Mouse (Mus musculus): ENCODE results near the gene Fam13a. TPM values are rescaled to one million over a fixed set of nuclear protein-coding genes. Genes with fewer than 3 reads are reported as not detected.

Fam13a gene
- polyA plus RNA-seq, 1 experiment from 2014 or later, result 3.5 TPM

DNA sequence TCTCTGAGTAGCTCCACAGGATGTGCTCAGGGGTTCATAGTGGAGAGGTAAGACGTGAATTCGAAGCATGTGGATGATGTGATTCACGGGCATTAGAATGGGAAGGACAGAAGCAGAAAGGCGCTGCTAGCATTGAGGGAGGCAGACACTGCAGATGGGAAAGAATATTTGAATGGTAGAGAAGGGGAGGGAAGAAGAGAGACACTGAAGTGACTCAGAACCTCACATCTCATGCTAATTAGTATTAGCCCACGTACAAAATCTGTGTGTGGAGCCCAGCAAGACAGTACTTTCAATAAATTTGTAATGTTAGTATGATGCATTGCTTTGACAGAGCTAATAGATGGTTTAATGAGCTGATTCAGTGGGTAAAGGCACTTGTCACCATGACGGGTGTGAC, 103.6 kb downstream of the Fam13a start:
- H3K4me3 ChIP-seq, result no peak overlapping the region
- no peak for DNase-seq (ENCODE audit: low spot score)
- no peaks in the 10 kb centered on the region for H3K4me1 ChIP-seq (replicated peaks)
- H3K36me3 ChIP-seq, result no peaks in the 10 kb centered on the region; the same call in 1 of the 2 replicates
- no peaks in the 10 kb centered on the region for H3K9me3 ChIP-seq
- WGBS, result 88% methylated on average over 6 of the region's 6 CpGs
- H3K27ac ChIP-seq, result no peak overlapping the region
- no peaks in the 10 kb centered on the region for H3K27me3 ChIP-seq (ENCODE audit: insufficient read depth, poor library complexity, severe bottlenecking)

GRCm38 (mm10) chr6:58916498-58916897, 107.9 kb downstream of the Fam13a start:
- no peak for DNase-seq (ENCODE audit: low spot score)
- Histone ChIP-seq H3K27ac (no peak overlapping the region), H3K9me3 (no peaks in the 10 kb centered on the region), H3K36me3 (no peaks in the 10 kb centered on the region; the same call in 1 of the 2 replicates), H3K4me1 (replicated peaks) (no peaks in the 10 kb centered on the region), H3K4me3 (no peak overlapping the region), H3K27me3 (ENCODE audit: insufficient read depth, poor library complexity, severe bottlenecking) (no peaks in the 10 kb centered on the region)
- WGBS, result 90% methylated on average over 5 of the region's 5 CpGs

GRCm38 (mm10) chr6:58913971-58914370, 110.4 kb downstream of the Fam13a start:
- no peaks in the 10 kb centered on the region for H3K9me3 ChIP-seq
- H3K4me3 ChIP-seq, result no peak overlapping the region
- 83% methylated on average over 5 of the region's 5 CpGs for WGBS
- H3K4me1 ChIP-seq (replicated peaks), result no peaks in the 10 kb centered on the region
- no peak for DNase-seq (ENCODE audit: low spot score)
- H3K27ac ChIP-seq, result no peak overlapping the region
- no peaks in the 10 kb centered on the region; the same call in 1 of the 2 replicates for H3K36me3 ChIP-seq
- H3K27me3 ChIP-seq (ENCODE audit: insufficient read depth, poor library complexity, severe bottlenecking), result no peaks in the 10 kb centered on the region

GRCm38 (mm10) chr6:58913551-58913950, 110.8 kb downstream of the Fam13a start:
- no peak for DNase-seq (ENCODE audit: low spot score)
- H3K36me3 ChIP-seq, result no peaks in the 10 kb centered on the region; the same call in 1 of the 2 replicates
- H3K4me1 ChIP-seq (replicated peaks), result no peaks in the 10 kb centered on the region
- no peaks in the 10 kb centered on the region for H3K9me3 ChIP-seq
- H3K27me3 ChIP-seq (ENCODE audit: insufficient read depth, poor library complexity, severe bottlenecking), result no peaks in the 10 kb centered on the region
- no peak overlapping the region for H3K27ac ChIP-seq
- 84% methylated on average over 3 of the region's 3 CpGs for WGBS
- H3K4me3 ChIP-seq, result no peak overlapping the region

GRCm38 (mm10) chr6:58912842-58913241, 111.5 kb downstream of the Fam13a start:
- 77% methylated on average over 5 of the region's 5 CpGs for WGBS
- no peak overlapping the region for H3K27ac ChIP-seq
- H3K4me3 ChIP-seq, result no peak overlapping the region
- H3K9me3 ChIP-seq, result no peaks in the 10 kb centered on the region
- no peaks in the 10 kb centered on the region for H3K4me1 ChIP-seq (replicated peaks)
- no peaks in the 10 kb centered on the region for H3K36me3 ChIP-seq
- H3K27me3 ChIP-seq (ENCODE audit: insufficient read depth, poor library complexity, severe bottlenecking), result no peaks in the 10 kb centered on the region
- DNase-seq (ENCODE audit: low spot score), result no peak

DNA sequence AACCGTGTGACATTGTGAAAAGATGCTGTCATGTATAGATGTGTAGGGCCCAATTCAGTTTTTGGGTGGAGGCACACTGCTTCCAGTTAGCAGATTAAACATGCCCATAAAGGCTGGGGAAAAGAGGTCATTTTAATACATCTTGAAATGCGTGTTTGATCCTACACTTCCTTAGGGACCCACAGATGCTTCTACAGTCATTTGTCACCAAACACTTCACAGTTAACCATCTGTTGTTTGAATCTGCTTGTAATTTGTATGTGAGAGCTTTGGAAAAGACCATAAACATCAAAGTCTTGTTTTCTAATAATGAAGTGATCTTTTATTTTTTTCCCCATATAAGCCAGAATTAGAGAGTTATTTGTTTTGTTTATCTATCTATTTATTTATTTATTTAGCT, 116.6 kb downstream of the Fam13a start:
- no peak for DNase-seq (ENCODE audit: low spot score)
- H3K9me3 ChIP-seq, result peaks cover 16% of the 10 kb centered on the region
- H3K4me3 ChIP-seq, result no peak overlapping the region
- no peaks in the 10 kb centered on the region for H3K27me3 ChIP-seq (ENCODE audit: insufficient read depth, poor library complexity, severe bottlenecking)
- H3K27ac ChIP-seq, result no peak overlapping the region
- H3K36me3 ChIP-seq, result peaks cover 14% of the 10 kb centered on the region; the same call in 1 of the 2 replicates
- H3K4me1 ChIP-seq (replicated peaks), result peaks cover 6% of the 10 kb centered on the region; the same call in 1 of the 2 replicates
- 76% methylated on average over 2 of the region's 2 CpGs for WGBS

- Histone ChIP-seq H3K9me3 (peaks cover 16% of the 10 kb centered on the region), H3K27ac (no peak overlapping the region), H3K4me1 (replicated peaks) (peaks cover 6% of the 10 kb centered on the region; the same call in 1 of the 2 replicates), H3K36me3 (peaks cover 14% of the 10 kb centered on the region; the same call in 1 of the 2 replicates), H3K27me3 (ENCODE audit: insufficient read depth, poor library complexity, severe bottlenecking) (no peaks in the 10 kb centered on the region), H3K4me3 (peak overlapping the region; percentile 51)
- no peak for DNase-seq (ENCODE audit: low spot score)
- WGBS, result 83% methylated on average over 8 of the region's 8 CpGs
Observed at GRCm38 (mm10) chr6:58907336-58907735, 117.0 kb downstream of the Fam13a start.

GRCm38 (mm10) chr6:58906852-58907261, 117.5 kb downstream of the Fam13a start, which contains the start of gene Nap1l5:
Gene Nap1l5 (minus strand): TSS chr6:58907076.
- Histone ChIP-seq H3K27ac (peak within 1 kb of the TSS; percentile 17; the same call in 1 of the 2 replicates), H3K27me3 (ENCODE audit: insufficient read depth, poor library complexity, severe bottlenecking) (no peaks in the 10 kb centered on the region), H3K4me3 (peak within 1 kb of the TSS; percentile 51), H3K36me3 (peaks cover 14% of the 10 kb centered on the region; the same call in 1 of the 2 replicates), H3K9me3 (peaks cover 16% of the 10 kb centered on the region), H3K4me1 (replicated peaks) (peaks cover 6% of the 10 kb centered on the region; the same call in 1 of the 2 replicates)
- WGBS, result 52% methylated on average over 34 of the region's 34 CpGs
- peak; percentile 49 for DNase-seq (ENCODE audit: low spot score)

DNA sequence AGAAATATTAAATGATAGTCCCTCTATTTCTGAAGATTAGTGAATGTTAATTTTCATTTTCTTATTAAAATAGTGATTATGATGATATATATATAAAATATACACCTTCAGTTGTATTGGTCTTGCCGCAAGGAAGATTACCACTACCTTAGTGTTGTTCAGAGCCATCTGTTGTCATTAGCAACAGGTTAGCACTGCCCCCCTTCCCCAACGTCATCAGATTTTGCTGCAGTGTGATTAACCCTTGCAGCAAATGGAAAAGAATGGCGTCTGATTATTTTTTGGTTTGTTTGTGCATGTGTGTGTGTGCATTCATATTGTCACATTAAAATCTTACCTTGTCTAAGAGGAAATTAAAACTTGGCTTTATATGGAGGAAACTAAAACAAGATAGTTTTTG, 119.8 kb downstream of the Fam13a start:
- Histone ChIP-seq H3K36me3 (peaks cover 14% of the 10 kb centered on the region; the same call in 1 of the 2 replicates), H3K27me3 (ENCODE audit: insufficient read depth, poor library complexity, severe bottlenecking) (no peaks in the 10 kb centered on the region), H3K27ac (no peak overlapping the region), H3K9me3 (peaks cover 16% of the 10 kb centered on the region), H3K4me1 (replicated peaks) (peaks cover 6% of the 10 kb centered on the region; the same call in 1 of the 2 replicates), H3K4me3 (no peak overlapping the region)
- DNase-seq (ENCODE audit: low spot score), result no peak
- 53% methylated on average over 3 of the region's 3 CpGs for WGBS

- peaks cover 6% of the 10 kb centered on the region; the same call in 1 of the 2 replicates for H3K4me1 ChIP-seq (replicated peaks)
- peaks cover 14% of the 10 kb centered on the region; the same call in 1 of the 2 replicates for H3K36me3 ChIP-seq
- H3K4me3 ChIP-seq, result no peak overlapping the region
- H3K9me3 ChIP-seq, result peaks cover 16% of the 10 kb centered on the region
- H3K27me3 ChIP-seq (ENCODE audit: insufficient read depth, poor library complexity, severe bottlenecking), result no peaks in the 10 kb centered on the region
- 33% methylated on average over 8 of the region's 8 CpGs for WGBS
- peak; percentile 27 for DNase-seq (ENCODE audit: low spot score)
- no peak overlapping the region for H3K27ac ChIP-seq
Observed at GRCm38 (mm10) chr6:58903171-58903570, 121.2 kb downstream of the Fam13a start.

DNA sequence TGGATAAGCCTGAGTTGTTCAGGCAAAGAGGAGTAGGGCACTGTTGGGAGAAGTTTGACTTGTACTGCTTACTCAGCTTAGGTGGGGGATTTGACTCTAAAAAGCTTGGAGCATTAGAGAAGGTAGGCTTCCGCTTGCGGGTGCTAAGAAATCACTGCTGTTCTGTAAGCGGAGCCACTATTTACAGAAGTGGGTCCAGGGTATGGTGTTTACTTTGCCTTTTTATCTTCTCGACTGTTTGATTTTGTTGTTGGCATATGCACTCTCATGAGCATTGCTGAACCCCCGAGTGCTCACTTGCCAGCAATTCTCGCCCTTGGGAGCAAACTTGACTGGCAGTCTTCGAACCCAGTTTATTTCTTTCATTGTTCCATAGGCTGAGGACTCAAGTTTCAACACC, 123.8 kb downstream of the Fam13a start:
- H3K27ac ChIP-seq, result no peak overlapping the region
- no peaks in the 10 kb centered on the region for H3K27me3 ChIP-seq (ENCODE audit: insufficient read depth, poor library complexity, severe bottlenecking)
- WGBS, result 93% methylated on average over 7 of the region's 7 CpGs
- H3K9me3 ChIP-seq, result no peaks in the 10 kb centered on the region
- H3K36me3 ChIP-seq, result no peaks in the 10 kb centered on the region
- DNase-seq (ENCODE audit: low spot score), result no peak
- peaks cover 6% of the 10 kb centered on the region; the same call in 1 of the 2 replicates for H3K4me1 ChIP-seq (replicated peaks)
- no peak overlapping the region for H3K4me3 ChIP-seq

GRCm38 (mm10) chr6:58899076-58899475, 125.3 kb downstream of the Fam13a start:
- Histone ChIP-seq H3K9me3 (no peaks in the 10 kb centered on the region), H3K4me3 (no peak overlapping the region), H3K27me3 (ENCODE audit: insufficient read depth, poor library complexity, severe bottlenecking) (no peaks in the 10 kb centered on the region), H3K4me1 (replicated peaks) (peaks cover 6% of the 10 kb centered on the region; the same call in 1 of the 2 replicates), H3K27ac (no peak overlapping the region), H3K36me3 (no peaks in the 10 kb centered on the region)
- no peak for DNase-seq (ENCODE audit: low spot score)
- 91% methylated on average over 3 of the region's 3 CpGs for WGBS

GRCm38 (mm10) chr6:58896648-58897047, 127.7 kb downstream of the Fam13a start:
- Histone ChIP-seq H3K9me3 (no peaks in the 10 kb centered on the region), H3K4me3 (no peak overlapping the region), H3K4me1 (replicated peaks) (no peaks in the 10 kb centered on the region), H3K27me3 (ENCODE audit: insufficient read depth, poor library complexity, severe bottlenecking) (no peaks in the 10 kb centered on the region), H3K27ac (no peak overlapping the region), H3K36me3 (no peaks in the 10 kb centered on the region)
- DNase-seq (ENCODE audit: low spot score), result no peak
- WGBS, result 83% methylated on average over 3 of the region's 3 CpGs

Data from hindbrain, embryonic 10.5 days (tissue).